Mouse (Mus musculus): ENCODE measurements around the gene Rprd1b.
"Not testable (repeated sequence)": the region's sequence is repeated elsewhere in the genome, so short reads cannot be mapped to it uniquely, and the experiment has no call there.

Rprd1b gene

DNA sequence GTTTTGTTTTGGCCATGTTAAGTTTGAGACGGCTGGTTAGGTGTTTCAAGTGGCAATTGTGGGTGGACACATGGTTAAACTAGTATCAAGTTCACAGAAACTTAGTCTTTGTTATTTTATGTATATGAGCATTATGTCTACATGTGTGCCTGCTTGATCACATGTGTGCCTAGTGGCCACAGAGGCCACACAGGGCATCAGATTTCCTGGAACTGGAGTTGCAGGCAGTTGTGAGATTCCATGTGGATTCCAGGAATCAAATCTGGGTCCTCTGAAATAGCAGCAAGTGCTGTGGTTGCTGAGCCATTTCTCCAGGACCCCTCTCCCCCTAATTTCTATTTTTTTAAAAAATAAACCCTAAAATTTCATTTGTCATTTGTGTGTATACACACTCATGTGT is 11.4 kb downstream of the Rprd1b start:
- no peak for DNase-seq (ENCODE audit: extremely low read depth, insufficient read length, low spot score)

DNA sequence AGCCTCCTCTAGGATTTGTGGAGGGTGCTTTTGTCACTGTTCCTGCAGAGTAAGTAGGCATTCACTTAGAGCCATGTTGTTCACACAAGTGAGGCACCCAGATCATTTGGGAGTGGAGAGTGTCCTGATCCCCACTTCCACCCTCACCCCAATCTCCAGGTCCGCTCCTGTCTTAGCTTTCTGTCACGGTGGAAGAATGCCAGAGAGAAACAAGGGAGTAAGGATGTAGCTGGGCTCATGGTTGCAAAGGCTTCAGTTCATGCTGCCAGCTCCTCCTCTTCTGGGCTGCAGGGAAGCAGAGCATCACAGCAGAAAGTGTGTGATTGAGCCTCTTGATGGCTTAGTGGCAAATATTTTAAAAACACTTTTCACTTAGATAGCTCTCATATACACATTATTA is 12.1 kb downstream of the Rprd1b start:
- DNase-seq (ENCODE audit: extremely low read depth, insufficient read length, low spot score), result no peak

DNA sequence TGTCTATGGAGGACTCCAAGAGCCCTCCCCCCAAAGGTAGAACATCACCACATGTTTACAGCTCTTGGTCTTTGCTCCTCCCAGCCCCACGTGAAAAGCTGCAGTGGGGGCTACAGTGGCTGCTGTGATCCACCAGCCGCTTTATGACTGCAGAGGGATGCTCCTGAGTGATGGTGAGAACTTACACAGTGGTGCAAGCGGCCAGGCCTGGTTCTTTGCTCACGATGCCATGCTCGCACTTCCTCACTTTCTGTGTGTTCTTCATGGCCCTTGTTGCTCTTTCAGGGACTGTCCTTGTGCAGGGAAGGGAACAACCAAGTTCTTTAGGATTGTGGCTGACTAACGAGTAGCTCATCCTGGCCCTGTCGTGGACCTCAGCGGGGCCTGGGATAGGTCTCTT is 15.2 kb downstream of the Rprd1b start:
- no peak for DNase-seq (ENCODE audit: extremely low read depth, insufficient read length, low spot score)

DNA sequence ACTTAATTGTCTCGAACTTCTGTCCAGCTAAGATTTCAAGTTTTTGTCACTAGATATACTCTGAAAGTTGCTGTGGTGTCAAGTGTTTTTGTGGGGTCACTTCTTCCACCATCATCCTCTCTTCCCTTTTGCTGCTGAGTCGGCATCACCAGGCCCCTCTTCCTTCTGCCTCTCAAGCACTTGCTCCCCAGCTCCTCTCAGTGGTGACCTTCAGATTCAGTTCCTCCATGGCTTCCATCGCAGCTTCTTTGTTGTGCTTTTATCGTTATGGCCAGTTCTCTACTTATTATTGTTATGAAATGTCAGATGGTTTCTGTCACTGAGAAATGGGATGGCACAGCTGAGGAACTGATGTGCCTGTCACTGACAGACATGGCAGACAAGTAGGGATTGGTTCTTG is 17.9 kb downstream of the Rprd1b start:
- DNase-seq (ENCODE audit: extremely low read depth, insufficient read length, low spot score), result no peak

DNA sequence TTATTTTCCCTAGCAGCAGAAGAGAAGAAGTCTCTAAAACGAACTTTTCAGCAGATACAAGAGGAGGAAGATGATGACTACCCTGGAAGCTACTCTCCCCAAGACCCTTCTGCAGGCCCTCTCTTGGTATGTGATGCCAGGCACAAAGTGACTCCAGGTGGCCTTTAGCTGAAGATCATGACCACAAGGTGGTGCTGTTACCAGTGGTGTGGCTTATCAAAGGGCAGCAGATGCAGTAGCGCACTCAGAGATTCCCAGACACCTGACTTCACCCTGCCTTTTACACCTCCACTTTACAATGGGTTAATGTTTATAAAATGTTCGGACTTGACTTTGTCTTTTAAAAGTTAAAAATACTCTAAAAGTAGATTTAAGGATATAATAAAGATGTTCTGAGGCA is 19.6 kb downstream of the Rprd1b start:
- DNase-seq (ENCODE audit: extremely low read depth, insufficient read length, low spot score), result no peak

DNA sequence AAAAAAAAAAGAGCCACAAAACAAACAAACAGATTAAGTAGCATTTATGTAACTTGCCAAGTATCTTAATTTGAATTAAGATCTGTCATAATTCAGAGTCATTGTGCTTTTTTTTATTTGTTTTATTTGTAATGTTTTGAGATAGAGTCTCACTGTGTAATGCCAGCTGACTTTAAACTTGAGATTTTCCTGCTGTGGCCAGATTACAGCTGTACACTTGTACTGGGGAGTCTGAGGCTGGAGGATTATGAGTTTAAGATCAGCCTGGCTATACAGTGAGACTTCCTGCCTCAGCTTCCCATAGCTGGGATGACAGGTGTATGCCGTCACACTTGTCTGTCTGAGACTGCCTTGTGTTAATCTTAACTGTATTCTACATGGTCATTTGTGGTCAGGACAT is 20.4 kb downstream of the Rprd1b start:
- no peak for DNase-seq (ENCODE audit: extremely low read depth, insufficient read length, low spot score)

DNA sequence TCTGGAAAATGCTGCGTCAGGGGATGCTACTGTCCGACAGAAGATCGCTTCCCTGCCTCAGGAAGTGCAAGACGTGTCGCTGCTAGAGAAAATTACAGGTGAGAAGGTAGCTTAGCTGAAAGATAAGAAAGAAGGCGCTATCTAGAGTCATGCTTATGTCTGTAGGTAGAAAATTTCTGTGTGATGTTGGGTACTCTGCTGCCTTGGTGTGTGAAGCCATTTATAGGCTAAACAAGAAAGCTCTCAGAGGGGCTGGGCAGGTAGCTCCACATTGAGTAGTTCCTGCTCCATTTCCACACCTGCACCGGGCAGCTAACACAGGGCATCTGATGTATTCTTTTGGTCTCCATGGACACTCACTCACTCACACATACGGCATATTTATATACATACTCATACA is 21.8 kb downstream of the Rprd1b start:
- no peak for DNase-seq (ENCODE audit: extremely low read depth, insufficient read length, low spot score)

DNA sequence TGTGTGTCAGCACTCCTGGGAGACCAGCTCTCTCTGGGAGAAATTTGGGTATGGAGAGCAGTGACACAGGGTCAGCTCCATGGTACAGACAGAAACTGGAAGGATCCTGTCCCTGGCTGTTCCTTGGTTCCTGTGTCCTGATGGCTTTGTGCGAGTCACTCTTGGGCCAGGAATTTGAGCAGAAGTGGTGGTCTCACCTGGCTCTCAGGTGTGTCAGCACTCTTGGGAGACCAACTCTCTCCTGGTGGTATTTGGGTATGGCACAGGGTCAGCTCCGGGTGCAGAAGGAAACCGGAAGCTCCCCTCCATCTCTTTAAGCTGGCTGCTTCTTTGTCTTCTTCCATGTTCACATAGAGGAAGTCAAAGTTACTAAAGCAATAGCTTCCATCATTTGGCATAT is 26.3 kb downstream of the Rprd1b start:
- no peak for DNase-seq (ENCODE audit: extremely low read depth, insufficient read length, low spot score)

DNA sequence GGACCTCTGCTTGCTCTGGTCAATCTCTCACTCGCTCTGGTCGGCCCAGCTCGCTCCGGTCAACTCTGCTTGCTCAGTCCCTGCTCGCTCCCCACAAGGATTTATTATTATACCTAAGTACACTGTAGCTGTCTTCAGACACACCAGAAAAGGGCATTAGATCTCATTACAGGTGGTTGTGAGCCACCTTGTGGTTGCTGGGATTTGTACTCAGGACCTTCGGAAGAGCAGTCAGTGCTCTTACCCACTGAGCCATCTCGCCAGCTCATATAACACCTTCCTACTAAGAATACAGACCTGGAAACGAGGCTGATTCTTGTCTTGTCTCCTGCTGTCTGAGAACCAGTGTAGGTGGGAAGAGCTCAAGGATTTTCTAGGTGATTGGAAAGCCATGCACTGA is 27.1 kb downstream of the Rprd1b start:
- not testable (repeated sequence) for DNase-seq (ENCODE audit: extremely low read depth, insufficient read length, low spot score)

DNA sequence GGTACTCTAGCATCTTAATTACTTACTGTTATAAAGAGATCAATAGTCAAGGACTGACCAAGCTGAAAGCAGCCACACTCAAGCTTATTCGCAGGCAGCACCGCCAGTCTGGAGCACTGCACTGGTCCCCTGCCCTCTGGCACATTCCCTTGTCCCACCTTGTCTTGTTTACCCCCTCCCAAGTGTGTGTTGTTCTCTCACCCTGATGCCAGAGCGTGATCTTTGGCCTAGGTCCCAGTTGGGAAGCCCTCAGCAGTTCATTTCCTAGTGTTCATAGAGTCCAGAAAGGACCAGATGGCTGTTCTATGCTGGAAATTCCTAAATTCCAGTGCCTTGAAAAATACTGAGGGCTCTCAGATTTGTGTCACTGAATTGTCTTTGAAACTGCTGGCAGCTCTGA is 28.7 kb downstream of the Rprd1b start:
- DNase-seq (ENCODE audit: extremely low read depth, insufficient read length, low spot score), result no peak

DNA sequence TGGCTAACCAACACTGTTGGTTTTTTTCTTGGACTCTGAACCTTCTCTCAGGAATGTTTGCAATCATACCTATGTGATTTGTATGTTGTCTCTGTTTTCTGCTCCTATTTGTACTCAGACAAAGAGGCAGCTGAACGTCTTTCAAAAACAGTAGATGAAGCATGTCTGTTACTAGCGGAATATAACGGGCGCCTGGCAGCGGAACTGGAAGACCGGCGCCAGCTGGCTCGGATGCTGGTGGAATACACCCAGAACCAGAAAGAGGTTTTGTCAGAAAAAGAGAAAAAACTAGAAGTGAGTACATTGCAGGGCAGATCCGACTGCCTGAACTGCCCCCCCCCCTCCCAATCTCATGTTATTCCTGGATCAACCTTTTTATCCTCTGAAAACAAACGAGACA is 30.2 kb downstream of the Rprd1b start:
- DNase-seq (ENCODE audit: extremely low read depth, insufficient read length, low spot score), result no peak

DNA sequence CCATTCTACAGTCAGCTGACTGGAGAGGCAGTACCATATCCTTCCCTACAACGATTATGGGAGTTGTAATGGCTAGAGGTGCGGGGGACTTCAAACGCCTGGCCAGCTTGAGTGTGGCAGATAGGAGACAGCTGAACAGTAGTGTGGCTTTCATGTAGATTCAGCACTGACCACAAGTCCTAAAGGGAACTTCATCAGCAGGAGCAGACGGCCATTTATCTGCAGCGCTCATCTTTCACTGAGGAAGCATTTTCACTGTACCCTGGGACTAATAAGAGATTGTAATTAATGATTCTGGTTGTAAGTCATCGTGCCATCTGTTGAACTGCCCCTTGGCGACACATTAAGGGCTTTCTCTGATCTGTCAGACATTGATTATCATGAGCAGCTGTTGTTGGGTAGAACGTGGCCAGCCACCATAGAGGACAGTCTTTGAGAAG is 31.4 kb downstream of the Rprd1b start:
- no peak for DNase-seq (ENCODE audit: extremely low read depth, insufficient read length, low spot score)

DNA sequence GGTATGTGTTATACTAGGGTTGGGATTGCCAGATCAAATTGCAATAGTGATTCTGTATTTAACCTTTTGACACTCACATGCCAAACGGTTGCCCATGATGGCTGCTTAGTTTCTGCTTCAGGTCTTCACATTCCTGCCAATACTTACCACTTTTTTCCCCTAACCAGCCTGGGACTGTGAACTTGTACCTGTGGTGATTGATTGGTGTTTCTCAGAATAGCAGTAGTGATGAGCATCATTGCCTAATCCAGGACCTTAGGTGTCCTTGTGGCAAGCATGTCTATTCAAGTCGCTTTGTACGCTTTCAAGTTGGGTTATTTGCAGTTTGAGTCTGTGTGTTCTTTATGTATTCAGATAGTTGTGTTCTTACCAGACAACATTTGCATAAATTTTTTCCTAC is 34.7 kb downstream of the Rprd1b start:
- no peak for DNase-seq (ENCODE audit: extremely low read depth, insufficient read length, low spot score)

DNA sequence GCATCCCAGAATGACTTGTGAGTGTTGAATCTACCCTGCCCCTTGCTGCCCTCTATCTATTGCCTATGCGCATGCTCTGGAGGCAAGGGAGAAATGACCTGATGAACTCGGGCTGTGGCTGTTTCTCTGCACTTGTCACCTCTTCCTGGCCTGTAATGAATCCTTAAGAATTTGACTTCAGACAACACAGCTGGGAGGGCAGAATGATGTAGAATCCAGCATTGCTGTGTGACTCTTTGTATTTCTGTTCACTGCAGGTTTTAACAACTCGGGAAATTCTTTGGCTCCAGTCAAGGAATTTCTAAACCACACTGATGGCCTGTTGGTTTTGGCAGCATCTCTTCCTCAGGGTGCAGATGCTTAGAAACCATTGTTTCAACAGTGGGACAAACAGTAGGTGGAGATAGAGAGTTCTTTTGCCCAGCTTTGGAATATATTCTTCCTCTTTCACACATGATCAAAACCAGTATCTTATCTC is 36.3 kb downstream of the Rprd1b start:
- peak; percentile 70 for DNase-seq (ENCODE audit: extremely low read depth, insufficient read length, low spot score)

DNA sequence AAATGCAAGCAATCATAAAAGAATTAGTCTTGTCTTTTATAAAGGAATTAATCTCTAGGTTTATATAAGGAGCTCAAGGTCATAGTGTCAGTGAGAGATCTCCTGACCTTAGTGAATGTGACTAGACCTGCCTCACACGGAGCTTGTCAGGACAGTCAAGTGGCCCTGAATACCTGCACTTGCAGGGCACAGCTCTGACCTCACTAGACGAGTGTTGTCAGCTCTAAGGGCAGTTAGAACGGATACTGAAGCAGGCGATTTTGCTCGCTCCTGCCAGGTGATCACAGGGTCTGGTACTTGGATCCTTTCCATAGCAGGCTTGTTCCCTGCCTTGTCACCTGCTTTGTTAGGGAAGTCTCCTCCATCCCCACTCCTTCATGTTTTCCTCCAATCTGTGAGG is 36.8 kb downstream of the Rprd1b start:
- DNase-seq (ENCODE audit: extremely low read depth, insufficient read length, low spot score), result no peak

DNA sequence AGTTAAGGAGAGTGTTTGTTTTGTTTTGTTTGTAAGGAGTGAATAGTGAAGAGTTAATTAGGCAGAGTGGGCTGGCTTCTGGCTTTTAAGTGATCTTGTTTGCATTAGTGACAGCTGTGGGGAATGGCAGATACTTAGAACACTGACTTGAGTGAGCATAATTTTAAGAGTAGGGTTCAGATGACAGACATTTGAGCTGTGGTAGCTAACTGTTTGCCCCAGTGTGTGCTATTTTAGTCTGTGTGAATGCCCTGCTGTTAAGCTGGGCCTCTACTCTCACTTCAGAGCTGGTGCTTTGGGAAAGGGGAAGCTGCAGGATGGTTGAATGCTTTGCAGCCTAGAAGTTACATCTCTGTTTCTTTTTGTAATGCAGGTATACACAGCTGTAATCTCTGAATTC is 38.2 kb downstream of the Rprd1b start:
- no peak for DNase-seq (ENCODE audit: extremely low read depth, insufficient read length, low spot score)

DNA sequence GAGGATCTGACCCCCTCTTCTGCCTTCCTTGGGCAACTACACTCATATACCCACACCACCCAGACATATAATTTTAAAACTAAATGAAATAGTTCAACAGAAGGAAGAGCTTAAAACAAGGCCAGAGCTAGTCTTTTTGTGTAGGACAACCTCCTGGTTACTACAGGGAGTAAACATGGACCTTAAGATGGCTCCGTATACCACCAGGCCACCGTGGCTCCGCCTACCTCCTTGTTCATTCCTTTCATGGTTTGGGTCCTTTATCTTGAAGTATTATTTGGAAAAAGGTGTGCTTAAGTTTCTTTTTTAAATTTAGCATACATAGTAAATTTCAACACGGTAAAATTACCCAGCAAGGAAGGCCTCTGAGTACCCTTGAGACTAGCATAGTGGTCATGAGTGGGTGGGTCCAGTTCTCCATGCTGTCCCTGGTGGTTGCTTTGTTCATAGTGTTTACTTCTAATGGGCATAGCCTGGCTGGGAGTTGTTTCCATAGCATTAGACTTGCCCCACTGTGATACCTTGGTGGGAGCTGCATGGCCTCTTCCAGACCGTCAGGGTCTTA is 39.0 kb downstream of the Rprd1b start:
- DNase-seq (ENCODE audit: extremely low read depth, insufficient read length, low spot score), result no peak

DNA sequence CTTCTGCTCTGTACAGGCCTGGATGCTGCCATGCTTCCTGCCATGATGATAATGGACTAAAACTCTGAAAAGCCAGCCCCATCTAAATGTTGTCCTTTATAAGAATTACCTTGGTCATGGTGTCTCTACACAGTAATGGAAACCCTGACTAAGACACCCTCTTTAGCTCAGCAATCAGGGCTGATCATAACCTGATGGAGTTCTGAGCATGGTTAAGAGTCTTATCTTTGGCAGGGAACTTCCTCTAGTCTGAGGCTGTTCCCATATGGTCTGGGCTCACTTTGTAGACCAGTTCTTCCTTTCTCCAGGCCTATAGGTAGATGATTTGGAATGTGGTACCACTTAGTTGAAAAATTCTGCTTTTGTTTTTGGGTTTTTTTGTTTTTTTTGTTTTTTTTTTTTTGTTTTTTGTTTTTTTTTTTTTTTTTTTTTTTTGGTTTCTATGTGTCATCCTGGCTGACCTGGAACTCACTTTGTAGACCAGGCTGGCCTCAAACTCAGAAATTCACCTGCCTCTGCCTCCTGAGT is 40.2 kb downstream of the Rprd1b start:
- DNase-seq (ENCODE audit: extremely low read depth, insufficient read length, low spot score), result no peak

DNA sequence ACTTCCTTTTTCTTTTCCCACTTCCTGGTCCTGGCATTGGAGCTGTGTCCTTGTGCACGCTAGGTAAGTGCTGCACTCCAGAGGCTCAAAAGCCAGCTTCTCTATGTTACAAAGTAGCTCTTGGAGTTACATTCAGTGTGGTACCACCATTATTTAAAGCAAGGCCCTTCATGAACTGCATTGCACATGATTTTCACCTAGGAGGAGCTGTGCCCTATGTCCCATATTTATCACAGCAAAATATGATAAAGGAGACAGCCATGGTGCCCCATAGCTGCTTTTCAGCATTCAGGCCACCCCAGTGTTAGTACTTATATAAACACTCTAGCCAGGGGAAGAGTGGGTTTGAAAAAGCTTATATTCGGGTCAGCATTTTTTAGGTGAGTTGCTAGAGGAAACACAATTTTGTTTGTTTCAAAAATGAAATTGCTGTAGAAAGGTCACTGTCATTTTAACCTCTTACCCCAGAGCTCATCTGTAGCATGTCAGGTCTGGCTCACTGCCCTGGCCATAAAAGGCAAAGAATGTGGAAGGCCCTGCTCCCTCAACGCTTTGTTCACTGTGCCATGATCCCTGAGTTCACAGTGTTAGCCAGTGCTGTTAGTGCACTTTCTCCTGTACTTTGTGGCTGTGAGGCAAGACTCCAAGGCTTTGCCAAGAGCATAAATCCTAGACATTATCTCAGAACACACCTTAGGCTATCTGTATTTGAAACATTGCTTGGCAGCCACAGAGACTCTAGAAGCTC is 42.8 kb downstream of the Rprd1b start:
- no peak for DNase-seq (ENCODE audit: extremely low read depth, insufficient read length, low spot score)

DNA sequence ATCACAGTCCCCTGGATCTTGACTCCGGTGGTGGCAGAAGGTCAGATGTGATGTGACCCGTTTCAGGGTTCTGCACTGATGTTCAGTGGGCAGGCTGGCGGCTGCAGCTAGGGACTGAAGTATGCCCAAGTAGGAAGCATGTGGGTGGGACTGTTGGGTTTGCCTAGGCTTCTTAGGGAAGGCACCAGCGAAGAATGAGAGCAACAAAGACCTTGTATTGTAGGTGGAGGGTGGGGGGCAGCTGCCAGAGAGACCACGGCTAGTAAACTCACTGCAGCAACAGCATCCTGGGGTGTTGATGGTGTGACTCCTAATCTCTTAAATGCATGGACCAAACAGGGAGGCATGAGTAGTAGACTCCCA is 43.3 kb downstream of the Rprd1b start:
- no peak for DNase-seq (ENCODE audit: extremely low read depth, insufficient read length, low spot score)

DNA sequence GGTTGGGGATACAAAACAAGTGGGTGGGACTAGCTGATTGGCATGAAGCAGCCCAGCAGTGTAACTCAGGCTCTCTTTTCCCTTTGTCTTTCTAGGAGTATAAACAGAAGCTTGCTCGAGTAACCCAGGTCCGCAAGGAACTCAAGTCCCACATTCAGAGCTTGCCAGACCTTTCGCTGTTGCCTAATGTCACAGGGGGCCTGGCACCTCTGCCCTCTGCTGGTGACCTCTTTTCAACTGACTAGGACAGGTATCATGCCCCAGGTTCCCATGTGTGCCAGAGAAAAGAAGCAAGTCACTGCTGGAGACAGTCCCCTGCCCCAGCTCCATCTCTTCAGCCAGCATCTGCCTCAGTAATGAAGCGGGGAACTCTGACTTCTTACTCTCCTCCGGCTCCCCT is 46.5 kb downstream of the Rprd1b start:
- no peak for DNase-seq (ENCODE audit: extremely low read depth, insufficient read length, low spot score)

DNA sequence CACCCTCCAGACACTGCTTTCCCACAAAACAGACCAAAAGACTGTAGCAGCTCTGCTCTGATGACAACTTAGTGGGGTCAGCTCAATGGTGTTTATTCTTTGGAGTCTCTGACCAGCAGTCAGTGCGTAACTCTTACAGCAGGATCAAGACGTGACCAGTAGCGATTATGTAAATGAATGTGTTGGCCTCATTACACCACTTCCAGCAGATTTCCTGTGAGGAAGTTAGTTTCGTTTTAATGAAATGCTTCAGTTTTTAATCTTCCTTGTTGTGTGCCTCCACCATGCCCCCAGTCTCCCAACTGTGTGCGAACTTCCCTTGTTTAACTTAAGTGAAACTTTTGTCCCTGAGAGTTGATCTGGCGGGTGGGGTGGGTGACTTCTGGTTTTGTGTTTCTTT is 48.4 kb downstream of the Rprd1b start:
- no peak for DNase-seq (ENCODE audit: extremely low read depth, insufficient read length, low spot score)
